Mouse (Mus musculus): ENCODE measurements at regions not wholly inside any gene's neighbourhood (a gene's known extent, or its start where the extent isn't known, plus 50 kb on each side); places are given as distances from the start of the nearest gene placed in this dataset.

DNA sequence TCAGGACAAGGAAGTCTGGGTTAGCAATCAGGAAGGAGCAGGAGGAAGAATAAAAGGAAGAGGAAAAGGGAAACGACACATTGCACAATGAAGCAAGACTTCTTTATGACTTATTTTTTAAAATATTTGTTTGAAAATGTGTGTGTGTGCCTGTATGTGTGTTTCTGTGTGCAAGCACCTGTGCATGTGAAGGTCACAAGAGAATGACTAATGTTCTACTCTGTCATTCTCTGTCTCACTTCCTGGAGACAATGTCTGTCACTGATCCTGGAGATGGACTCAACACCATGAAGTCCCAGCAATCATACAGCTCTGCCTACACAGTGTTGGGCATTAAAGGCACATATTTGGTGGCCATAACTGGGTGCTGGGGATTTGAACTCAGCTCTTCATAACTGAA, 96.2 kb upstream of the Trib2 start:
- in situ Hi-C loops (cut with MboI; ENCODE audit: low sequenced_read_pairs in 2 of 2, unreplicated experiment in 2 of 2): no loop called here
- H3K4me1 ChIP-seq (ENCODE audit: control insufficient read depth in 2 of 2, insufficient read depth in 2 of 2, low read length in 2 of 2, poor library complexity in 1 of 2): no peaks in the 10 kb centered on the region
- H3K36me3 ChIP-seq (ENCODE audit: control insufficient read depth, insufficient read depth, low read length, poor library complexity, severe bottlenecking): no peaks in the 10 kb centered on the region
- H3K27ac ChIP-seq (ENCODE audit: insufficient read depth, low read depth, low read length, poor library complexity, severe bottlenecking): no peak overlapping the region
- H3K4me3 ChIP-seq (ENCODE audit: insufficient read depth in 1 of 2, low read depth in 1 of 2, low read length in 2 of 2, poor library complexity in 1 of 2, severe bottlenecking in 1 of 2): no peak overlapping the region
- H3K9ac ChIP-seq (ENCODE audit: insufficient read depth, low read depth, low read length, poor library complexity, severe bottlenecking): no peak overlapping the region
- TF ChIP-seq MAFK (IDR thresholded peaks at IDR 0.05; ENCODE audit: insufficient read depth, low read depth, low read length): no peak
- no peak for TF ChIP-seq ZC3H11A (IDR thresholded peaks at IDR 0.05; ENCODE audit: borderline replicate concordance, low read depth, low read length)
- TF ChIP-seq HCFC1 (IDR thresholded peaks at IDR 0.05; ENCODE audit: borderline replicate concordance, insufficient read depth, low read length): no peak
- no peak for TF ChIP-seq ZNF384 (IDR thresholded peaks at IDR 0.05; ENCODE audit: low read depth, low read length)
- no peak for TF ChIP-seq CHD2 (IDR thresholded peaks at IDR 0.05; ENCODE audit: low read depth, low read length)
- H3K9me3 ChIP-seq (ENCODE audit: control insufficient read depth, insufficient read depth, low read depth, low read length): no peaks in the 10 kb centered on the region
- no peak for DNase-seq (ENCODE audit: low read depth, low spot score)

- no peak overlapping the region for H3K9ac ChIP-seq (ENCODE audit: insufficient read depth, low read depth, low read length, poor library complexity, severe bottlenecking)
- no peaks in the 10 kb centered on the region for H3K36me3 ChIP-seq (ENCODE audit: control insufficient read depth, insufficient read depth, low read length, poor library complexity, severe bottlenecking)
- in situ Hi-C loops (cut with MboI; ENCODE audit: low sequenced_read_pairs in 2 of 2, unreplicated experiment in 2 of 2): no loop called here
- no peaks in the 10 kb centered on the region for H3K9me3 ChIP-seq (ENCODE audit: control insufficient read depth, insufficient read depth, low read depth, low read length)
- TF ChIP-seq HCFC1 (IDR thresholded peaks at IDR 0.05; ENCODE audit: borderline replicate concordance, insufficient read depth, low read length): no peak
- no peak for TF ChIP-seq ZNF384 (IDR thresholded peaks at IDR 0.05; ENCODE audit: low read depth, low read length)
- no peak for TF ChIP-seq CHD2 (IDR thresholded peaks at IDR 0.05; ENCODE audit: low read depth, low read length)
- no peak for TF ChIP-seq ZC3H11A (IDR thresholded peaks at IDR 0.05; ENCODE audit: borderline replicate concordance, low read depth, low read length)
- TF ChIP-seq MAFK (IDR thresholded peaks at IDR 0.05; ENCODE audit: insufficient read depth, low read depth, low read length): no peak
- H3K4me1 ChIP-seq (ENCODE audit: control insufficient read depth in 2 of 2, insufficient read depth in 2 of 2, low read length in 2 of 2, poor library complexity in 1 of 2): no peaks in the 10 kb centered on the region
- no peak overlapping the region for H3K4me3 ChIP-seq (ENCODE audit: insufficient read depth in 1 of 2, low read depth in 1 of 2, low read length in 2 of 2, poor library complexity in 1 of 2, severe bottlenecking in 1 of 2)
- DNase-seq (ENCODE audit: low read depth, low spot score): no peak
- H3K27ac ChIP-seq (ENCODE audit: insufficient read depth, low read depth, low read length, poor library complexity, severe bottlenecking): no peak overlapping the region
These were observed 95.8 kb upstream of the Trib2 start for GRCm38 (mm10) chr12:15912491-15912890.

GRCm38 (mm10) chr12:15911254-15911991, 94.7 kb upstream of the Trib2 start:
- no peak for DNase-seq (ENCODE audit: low read depth, low spot score)
- Histone ChIP-seq H3K9me3 (ENCODE audit: control insufficient read depth, insufficient read depth, low read depth, low read length) (no peaks in the 10 kb centered on the region), H3K4me1 (ENCODE audit: control insufficient read depth in 2 of 2, insufficient read depth in 2 of 2, low read length in 2 of 2, poor library complexity in 1 of 2) (no peaks in the 10 kb centered on the region), H3K9ac (ENCODE audit: insufficient read depth, low read depth, low read length, poor library complexity, severe bottlenecking) (no peak overlapping the region), H3K27ac (ENCODE audit: insufficient read depth, low read depth, low read length, poor library complexity, severe bottlenecking) (no peak overlapping the region), H3K4me3 (ENCODE audit: insufficient read depth in 1 of 2, low read depth in 1 of 2, low read length in 2 of 2, poor library complexity in 1 of 2, severe bottlenecking in 1 of 2) (no peak overlapping the region), H3K36me3 (ENCODE audit: control insufficient read depth, insufficient read depth, low read length, poor library complexity, severe bottlenecking) (no peaks in the 10 kb centered on the region)
- TF ChIP-seq CHD2 (IDR thresholded peaks at IDR 0.05; ENCODE audit: low read depth, low read length) (no peak), MAFK (IDR thresholded peaks at IDR 0.05; ENCODE audit: insufficient read depth, low read depth, low read length) (no peak), HCFC1 (IDR thresholded peaks at IDR 0.05; ENCODE audit: borderline replicate concordance, insufficient read depth, low read length) (no peak), ZNF384 (IDR thresholded peaks at IDR 0.05; ENCODE audit: low read depth, low read length) (no peak), ZC3H11A (IDR thresholded peaks at IDR 0.05; ENCODE audit: borderline replicate concordance, low read depth, low read length) (no peak)
- in situ Hi-C loops (cut with MboI; ENCODE audit: low sequenced_read_pairs in 2 of 2, unreplicated experiment in 2 of 2): no loop called here

- H3K9me3 ChIP-seq (ENCODE audit: control insufficient read depth, insufficient read depth, low read depth, low read length): no peaks in the 10 kb centered on the region
- no peak for TF ChIP-seq ZC3H11A (IDR thresholded peaks at IDR 0.05; ENCODE audit: borderline replicate concordance, low read depth, low read length)
- TF ChIP-seq CHD2 (IDR thresholded peaks at IDR 0.05; ENCODE audit: low read depth, low read length): no peak
- no peak for TF ChIP-seq MAFK (IDR thresholded peaks at IDR 0.05; ENCODE audit: insufficient read depth, low read depth, low read length)
- TF ChIP-seq ZNF384 (IDR thresholded peaks at IDR 0.05; ENCODE audit: low read depth, low read length): no peak
- TF ChIP-seq HCFC1 (IDR thresholded peaks at IDR 0.05; ENCODE audit: borderline replicate concordance, insufficient read depth, low read length): no peak
- in situ Hi-C loops (cut with MboI; ENCODE audit: low sequenced_read_pairs in 2 of 2, unreplicated experiment in 2 of 2): no loop called here
- no peaks in the 10 kb centered on the region for H3K4me1 ChIP-seq (ENCODE audit: control insufficient read depth in 2 of 2, insufficient read depth in 2 of 2, low read length in 2 of 2, poor library complexity in 1 of 2)
- no peak for DNase-seq (ENCODE audit: low read depth, low spot score)
- no peaks in the 10 kb centered on the region for H3K36me3 ChIP-seq (ENCODE audit: control insufficient read depth, insufficient read depth, low read length, poor library complexity, severe bottlenecking)
- H3K27ac ChIP-seq (ENCODE audit: insufficient read depth, low read depth, low read length, poor library complexity, severe bottlenecking): no peak overlapping the region
- no peak overlapping the region for H3K4me3 ChIP-seq (ENCODE audit: insufficient read depth in 1 of 2, low read depth in 1 of 2, low read length in 2 of 2, poor library complexity in 1 of 2, severe bottlenecking in 1 of 2)
- H3K9ac ChIP-seq (ENCODE audit: insufficient read depth, low read depth, low read length, poor library complexity, severe bottlenecking): no peak overlapping the region
These were observed 80.8 kb upstream of the Trib2 start for GRCm38 (mm10) chr12:15897539-15897938.

All from ES-E14 (cell line).